Mouse (Mus musculus) kidney, embryonic 15.5 days (tissue): ENCODE data around the gene Ilf3. TPM values are rescaled to one million over a fixed set of nuclear protein-coding genes. Genes with fewer than 3 reads are reported as not detected.

ENCODE experiments used
- ATAC-seq: fragments of 200-750 bp; cut with Nextera tagmentation; replicated peaks from 2 replicates; pipeline ENCODE4 v1.8.0; 2017; ENCODE audit warnings: moderate TSS enrichment; ENCODE audit not compliant: low FRiP score
- H3K27ac ChIP-seq: fragments of 300-500 bp; sonication (generic); 2 replicates; pipeline ENCODE4 v1.5.1; 2015; ENCODE audit warnings: mild to moderate bottlenecking, inconsistent platforms
- H3K27me3 ChIP-seq: fragments of 300-500 bp; sonication (generic); 2 replicates; pipeline ENCODE4 v1.6.1; 2015; ENCODE audit warnings: inconsistent platforms
- H3K36me3 ChIP-seq: fragments of 300-500 bp; sonication (generic); 2 replicates; pipeline ENCODE4 v1.6.1; 2015; ENCODE audit warnings: inconsistent platforms
- H3K4me1 ChIP-seq: fragments of 300-500 bp; sonication (generic); 2 replicates; pipeline ENCODE4 v1.6.1; 2015; ENCODE audit warnings: inconsistent platforms
- H3K4me2 ChIP-seq: fragments of 300-500 bp; sonication (generic); 2 replicates; pipeline ENCODE4 v1.6.1; 2015; ENCODE audit warnings: moderate library complexity, mild to moderate bottlenecking, inconsistent platforms
- H3K4me3 ChIP-seq: fragments of 300-500 bp; sonication (generic); replicated peaks from 2 replicates; pipeline ENCODE4 v1.5.1; 2015; ENCODE audit warnings: mild to moderate bottlenecking, inconsistent platforms
- H3K9ac ChIP-seq: fragments of 300-500 bp; sonication (generic); 2 replicates; pipeline ENCODE4 v1.6.1; 2015; ENCODE audit warnings: mild to moderate bottlenecking, inconsistent platforms
- H3K9me3 ChIP-seq: fragments of 300-500 bp; sonication (generic); replicated peaks from 2 replicates; pipeline ENCODE4 v1.6.1; 2016; ENCODE audit warnings: inconsistent platforms
- WGBS: fragments of 180-500 bp; shearing (Covaris S2); methylation state at CpG from one replicate; pipeline ENCODE4 v1.1.7; 2015; ENCODE audit warnings: mixed read lengths; 5-methylcytosine and 5-hydroxymethylcytosine counted together
- polyA plus RNA-seq: library from polyadenylated mRNA; unstranded; fragments of >200 nt; fragmentation: Nextera tagmentation; extraction: Ambion mirVana; gene quantifications from 2 replicates; pipeline ENCODE4 v1.2.1, GENCODE M21; 2015

Gene Ilf3
- polyA plus RNA-seq, 1 experiment from 2014 or later, result 221 TPM

- Histone ChIP-seq H3K36me3 (no peaks in the 10 kb centered on the region), H3K27me3 (no peaks in the 10 kb centered on the region), H3K4me1 (peaks cover 37% of the 10 kb centered on the region), H3K4me2 (no peak overlapping the region), H3K27ac (no peak overlapping the region), H3K9me3 (no peaks in the 10 kb centered on the region), H3K4me3 (no peak overlapping the region), H3K9ac (no peak overlapping the region)
- WGBS, result 87% methylated on average over 7 of the region's 7 CpGs
- no peak for ATAC-seq
These were observed 64.4 kb downstream of the Ilf3 start for GRCm38 (mm10) chr9:21432066-21432465.

GRCm38 (mm10) chr9:21433766-21434165 lies 66.1 kb downstream of the Ilf3 start:
- Histone ChIP-seq H3K4me2 (no peak overlapping the region), H3K27ac (no peak overlapping the region), H3K36me3 (no peaks in the 10 kb centered on the region), H3K27me3 (no peaks in the 10 kb centered on the region), H3K9ac (no peak overlapping the region), H3K9me3 (no peaks in the 10 kb centered on the region), H3K4me1 (peaks cover 40% of the 10 kb centered on the region), H3K4me3 (no peak overlapping the region)
- no peak for ATAC-seq
- 87% methylated on average over 8 of the region's 8 CpGs for WGBS

GRCm38 (mm10) chr9:21434410-21434809 lies 66.7 kb downstream of the Ilf3 start:
- Histone ChIP-seq H3K27me3 (no peaks in the 10 kb centered on the region), H3K9me3 (no peaks in the 10 kb centered on the region), H3K4me2 (no peak overlapping the region), H3K4me3 (no peak overlapping the region), H3K36me3 (no peaks in the 10 kb centered on the region), H3K27ac (no peak overlapping the region), H3K9ac (no peak overlapping the region), H3K4me1 (peaks cover 39% of the 10 kb centered on the region)
- ATAC-seq, result no peak
- WGBS, result 88% methylated on average over 2 of the region's 2 CpGs

- no peak overlapping the region for H3K4me3 ChIP-seq
- WGBS, result 78% methylated on average over 7 of the region's 7 CpGs
- H3K27ac ChIP-seq, result no peak overlapping the region
These were observed 68.3 kb downstream of the Ilf3 start for GRCm38 (mm10) chr9:21435777-21436635.

GRCm38 (mm10) chr9:21437577-21437976 lies 69.9 kb downstream of the Ilf3 start:
- peaks cover 22% of the 10 kb centered on the region for H3K4me1 ChIP-seq
- no peak overlapping the region for H3K27ac ChIP-seq
- no peaks in the 10 kb centered on the region for H3K9me3 ChIP-seq
- H3K9ac ChIP-seq, result no peak overlapping the region
- H3K36me3 ChIP-seq, result no peaks in the 10 kb centered on the region
- H3K4me3 ChIP-seq, result no peak overlapping the region
- ATAC-seq, result no peak
- H3K4me2 ChIP-seq, result no peak overlapping the region
- no peaks in the 10 kb centered on the region for H3K27me3 ChIP-seq
- WGBS, result 92% methylated on average over 6 of the region's 6 CpGs

More at GRCm38 (mm10) chr9:21435777-21436635, 68.3 kb downstream of the Ilf3 start:
- ATAC-seq, result no peak
- no peaks in the 10 kb centered on the region for H3K27me3 ChIP-seq
- peaks cover 25% of the 10 kb centered on the region for H3K4me1 ChIP-seq
- no peak overlapping the region for H3K4me2 ChIP-seq
- H3K36me3 ChIP-seq, result no peaks in the 10 kb centered on the region
- H3K9me3 ChIP-seq, result no peaks in the 10 kb centered on the region
- H3K9ac ChIP-seq, result no peak overlapping the region

GRCm38 (mm10) chr9:21438219-21438618 lies 70.5 kb downstream of the Ilf3 start:
- ATAC-seq, result no peak
- Histone ChIP-seq H3K4me1 (peaks cover 22% of the 10 kb centered on the region), H3K9ac (no peak overlapping the region), H3K4me3 (no peak overlapping the region), H3K36me3 (no peaks in the 10 kb centered on the region), H3K27ac (no peak overlapping the region), H3K27me3 (no peaks in the 10 kb centered on the region), H3K9me3 (no peaks in the 10 kb centered on the region), H3K4me2 (no peak overlapping the region)
- WGBS, result 73% methylated on average over 3 of the region's 3 CpGs

DNA sequence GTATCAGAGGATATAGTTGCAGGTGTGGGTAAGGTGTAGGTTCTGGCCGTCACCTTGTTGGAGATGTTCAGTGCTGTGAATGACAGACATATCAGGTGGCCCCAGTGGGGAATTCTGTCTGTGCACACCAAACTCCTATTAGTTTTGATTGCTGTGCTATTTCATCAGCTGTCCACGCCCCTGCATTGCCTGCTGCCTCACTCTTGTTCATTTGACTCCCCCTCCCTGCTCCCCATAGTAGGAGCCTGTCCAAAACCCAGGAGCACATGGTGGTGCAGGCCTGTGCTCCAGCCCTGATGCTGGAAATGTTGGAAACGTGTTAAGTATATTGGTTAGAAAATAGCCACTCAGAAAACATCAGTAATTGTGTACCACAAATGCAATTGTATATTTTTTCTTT lies 71.8 kb downstream of the Ilf3 start:
- Histone ChIP-seq H3K4me3 (no peak overlapping the region), H3K4me1 (peaks cover 17% of the 10 kb centered on the region), H3K4me2 (no peak overlapping the region), H3K27ac (no peak overlapping the region), H3K9ac (no peak overlapping the region), H3K9me3 (no peaks in the 10 kb centered on the region), H3K36me3 (0 out of 2 replicates have a peak, but pooled peaks cover under 1% of the 10 kb centered on the region), H3K27me3 (no peaks in the 10 kb centered on the region)
- no peak for ATAC-seq
- 70% methylated on average over 3 of the region's 3 CpGs for WGBS

DNA sequence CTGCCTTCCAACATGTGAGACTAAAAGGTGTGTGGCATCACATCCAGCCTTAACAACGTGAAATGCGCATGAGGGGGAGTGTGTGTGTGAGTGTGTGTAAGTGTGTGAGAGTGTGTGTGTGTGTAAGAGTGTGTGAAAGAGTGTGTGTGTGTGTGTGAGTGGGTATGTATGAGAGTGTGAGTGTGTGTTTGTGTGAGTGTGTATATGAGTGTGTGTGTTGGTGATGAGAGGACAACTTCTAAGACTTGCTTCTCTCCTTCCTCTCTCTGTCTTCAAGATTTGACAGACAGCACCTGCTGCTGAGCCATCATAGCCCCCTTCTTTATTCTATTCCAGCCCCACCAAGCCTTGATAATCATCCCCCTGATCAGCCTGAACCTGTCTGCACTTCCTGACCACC lies 72.2 kb downstream of the Ilf3 start:
- Histone ChIP-seq H3K4me3 (no peak overlapping the region), H3K27me3 (no peaks in the 10 kb centered on the region), H3K4me2 (no peak overlapping the region), H3K9ac (no peak overlapping the region), H3K9me3 (no peaks in the 10 kb centered on the region), H3K4me1 (peaks cover 17% of the 10 kb centered on the region), H3K27ac (no peak overlapping the region), H3K36me3 (0 out of 2 replicates have a peak, but pooled peaks cover 2% of the 10 kb centered on the region)
- WGBS, result 85% methylated on average over 2 of the region's 2 CpGs
- ATAC-seq, result no peak

DNA sequence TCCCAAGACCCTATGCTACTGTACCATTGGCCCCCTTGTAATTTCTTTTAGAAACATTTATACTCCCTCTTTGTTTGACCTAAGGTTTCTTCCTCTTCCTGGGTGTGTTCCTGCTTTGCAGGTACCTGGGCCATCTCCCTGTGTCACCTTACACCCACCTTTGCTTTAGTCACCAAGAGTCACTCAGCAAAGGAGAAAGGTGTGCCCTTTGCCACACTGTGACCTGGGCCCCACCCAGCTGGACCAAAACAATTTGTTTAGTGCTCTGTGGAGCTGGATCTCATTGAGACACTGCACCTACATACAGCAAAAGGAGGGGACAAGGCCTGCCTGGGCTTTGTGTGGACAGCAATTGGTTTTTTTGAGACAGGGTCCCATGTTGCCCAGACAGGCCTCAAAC lies 72.7 kb downstream of the Ilf3 start:
- H3K4me2 ChIP-seq, result no peak overlapping the region
- H3K9me3 ChIP-seq, result no peaks in the 10 kb centered on the region
- H3K36me3 ChIP-seq, result peaks cover 5% of the 10 kb centered on the region; the same call in 1 of the 2 replicates
- no peak overlapping the region for H3K4me3 ChIP-seq
- no peak overlapping the region for H3K9ac ChIP-seq
- peaks cover 14% of the 10 kb centered on the region for H3K4me1 ChIP-seq
- H3K27me3 ChIP-seq, result no peaks in the 10 kb centered on the region
- no peak overlapping the region for H3K27ac ChIP-seq
- ATAC-seq, result no peak

GRCm38 (mm10) chr9:21443853-21444252 lies 76.2 kb downstream of the Ilf3 start:
- H3K9ac ChIP-seq, result no peak overlapping the region
- H3K27me3 ChIP-seq, result no peaks in the 10 kb centered on the region
- ATAC-seq, result no peak
- no peak overlapping the region for H3K27ac ChIP-seq
- 96% methylated on average over 8 of the region's 8 CpGs for WGBS
- H3K4me1 ChIP-seq, result no peaks in the 10 kb centered on the region
- H3K36me3 ChIP-seq, result peaks cover 5% of the 10 kb centered on the region; the same call in 1 of the 2 replicates
- no peak overlapping the region for H3K4me3 ChIP-seq
- H3K4me2 ChIP-seq, result no peak overlapping the region
- no peaks in the 10 kb centered on the region for H3K9me3 ChIP-seq

- Histone ChIP-seq H3K9me3 (no peaks in the 10 kb centered on the region), H3K4me2 (no peak overlapping the region), H3K4me3 (no peak overlapping the region), H3K4me1 (peaks cover under 1% of the 10 kb centered on the region; the same call in 1 of the 2 replicates), H3K27ac (no peak overlapping the region), H3K27me3 (no peaks in the 10 kb centered on the region), H3K36me3 (peaks cover 5% of the 10 kb centered on the region; the same call in 1 of the 2 replicates), H3K9ac (no peak overlapping the region)
- 79% methylated on average over 4 of the region's 4 CpGs for WGBS
- ATAC-seq, result no peak
These were observed 76.9 kb downstream of the Ilf3 start for GRCm38 (mm10) chr9:21444574-21444973.

DNA sequence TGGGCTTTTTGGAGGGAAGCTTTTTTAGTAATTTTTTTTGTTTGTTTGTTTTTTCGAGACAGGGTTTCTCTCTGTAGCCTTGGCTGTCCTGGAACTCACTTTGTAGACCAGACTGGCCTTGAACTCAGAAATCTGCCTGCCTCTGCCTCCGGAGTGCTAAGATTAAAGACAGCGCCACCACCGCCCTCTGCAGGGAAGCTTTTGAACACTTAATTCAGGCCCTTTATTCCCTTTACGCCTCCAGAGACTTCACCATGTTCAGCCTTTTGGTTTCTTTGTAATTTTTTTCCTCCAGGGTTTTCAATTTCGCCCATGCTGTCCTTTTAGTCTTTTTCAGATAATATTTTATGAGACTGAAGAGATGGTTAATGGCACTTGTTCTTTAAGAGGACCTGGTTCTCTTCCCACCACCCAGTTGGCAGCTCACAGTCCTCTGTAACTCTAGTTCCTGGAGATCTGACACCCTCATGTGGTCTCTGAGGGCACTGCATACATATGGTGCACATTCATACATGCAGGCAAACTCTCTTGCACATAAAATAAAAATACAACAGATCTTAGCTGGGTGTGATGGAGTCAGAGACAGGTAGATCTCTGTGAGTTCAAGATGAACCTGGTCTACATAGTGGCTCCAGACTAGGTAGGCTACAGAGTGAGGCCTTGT lies 77.5 kb downstream of the Ilf3 start:
- Histone ChIP-seq H3K9ac (no peak overlapping the region), H3K4me3 (no peak overlapping the region), H3K9me3 (no peaks in the 10 kb centered on the region), H3K27me3 (no peaks in the 10 kb centered on the region), H3K4me1 (peaks cover 4% of the 10 kb centered on the region; the same call in 1 of the 2 replicates), H3K4me2 (no peak overlapping the region), H3K27ac (no peak overlapping the region), H3K36me3 (peaks cover 5% of the 10 kb centered on the region; the same call in 1 of the 2 replicates)
- 90% methylated on average over 6 of the region's 6 CpGs for WGBS
- no peak for ATAC-seq
